Mouse (Mus musculus): Measurements from ENCODE around the gene Gm45140. TPM values are rescaled to one million over a fixed set of nuclear protein-coding genes. Genes with fewer than 3 reads are reported as not detected.

The Gm45140 gene
- polyA plus RNA-seq, 1 experiment from 2014 or later = 3.6 TPM

DNA sequence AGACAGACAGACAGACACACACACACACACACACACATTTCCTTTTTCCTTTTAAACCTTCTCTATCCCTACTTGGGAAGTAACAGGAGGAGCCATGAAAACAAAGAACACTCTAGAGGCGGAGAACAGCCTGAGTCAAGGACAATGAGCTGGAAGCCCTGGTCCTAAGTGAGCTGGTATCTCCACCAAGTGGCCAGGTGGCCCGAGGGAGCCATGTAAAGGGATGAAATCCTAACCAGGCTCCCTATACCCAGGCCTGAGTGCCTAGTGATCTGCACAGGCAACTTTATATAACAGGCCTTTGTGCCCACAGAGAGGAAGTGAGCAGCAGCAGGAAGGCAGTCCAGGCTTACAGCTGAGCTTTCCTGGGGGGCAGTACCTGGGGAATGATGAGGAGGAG is 28.7 kb downstream of the Gm45140 start:
- H3K4me1 ChIP-seq = peaks cover 16% of the 10 kb centered on the region
- H3K27me3 ChIP-seq (ENCODE audit: low read depth, poor library complexity, severe bottlenecking) = no peaks in the 10 kb centered on the region
- 0 out of 2 replicates have a peak, but pooled peaks cover 5% of the 10 kb centered on the region for H3K36me3 ChIP-seq
- H3K27ac ChIP-seq = no peak overlapping the region
- H3K4me3 ChIP-seq = no peak overlapping the region
- H3K9me3 ChIP-seq (replicated peaks) = no peaks in the 10 kb centered on the region
- no peak for DNase-seq (ENCODE audit: low spot score)
- 67% methylated on average over 2 of the region's 2 CpGs for WGBS

DNA sequence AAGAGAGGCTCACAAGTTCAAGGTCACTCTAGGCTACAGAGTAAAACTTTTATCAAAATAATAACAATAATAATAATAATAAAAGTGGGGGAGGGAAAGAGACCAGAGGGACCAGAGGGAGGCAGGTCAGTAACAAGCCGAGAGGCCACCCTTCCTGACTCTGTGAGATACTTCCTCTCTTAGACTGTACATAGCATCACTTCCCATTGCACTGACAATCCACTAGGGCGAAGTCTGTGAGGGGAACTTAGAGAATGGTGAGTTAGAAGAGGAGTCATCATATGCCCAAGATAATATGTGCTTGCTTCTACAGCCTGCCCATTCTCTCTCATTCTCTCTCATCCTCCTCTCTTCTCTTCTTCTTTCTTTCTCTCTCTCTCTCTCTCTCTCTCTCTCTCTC is 29.6 kb downstream of the Gm45140 start:
- 83% methylated on average over 2 of the region's 2 CpGs for WGBS
- Histone ChIP-seq H3K27me3 (ENCODE audit: low read depth, poor library complexity, severe bottlenecking) (no peaks in the 10 kb centered on the region), H3K36me3 (0 out of 2 replicates have a peak, but pooled peaks cover 5% of the 10 kb centered on the region), H3K4me1 (peaks cover 9% of the 10 kb centered on the region), H3K4me3 (no peak overlapping the region), H3K9me3 (replicated peaks) (no peaks in the 10 kb centered on the region), H3K27ac (no peak overlapping the region)
- DNase-seq (ENCODE audit: low spot score) = no peak

DNA sequence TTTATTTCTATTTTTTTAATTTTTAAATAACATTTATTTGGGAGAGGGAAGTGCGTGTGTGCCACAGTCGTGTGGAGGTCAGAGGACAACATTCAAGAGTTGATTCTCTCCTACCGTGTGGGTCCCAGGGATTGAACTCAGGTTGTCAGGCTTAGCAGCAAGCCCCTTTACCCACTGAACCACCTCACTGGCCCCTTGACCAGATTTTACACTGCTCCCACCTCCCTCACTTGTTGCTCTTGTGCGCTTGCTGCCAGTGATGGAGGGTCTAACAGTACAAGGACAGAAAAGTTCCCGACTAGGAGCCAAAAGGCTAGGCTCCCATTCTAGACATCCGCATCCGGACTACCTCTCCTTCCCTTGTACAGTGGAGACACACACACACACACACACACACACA is 30.1 kb downstream of the Gm45140 start:
- peaks cover 3% of the 10 kb centered on the region for H3K4me1 ChIP-seq
- WGBS = 91% methylated on average over 7 of the region's 7 CpGs

DNA sequence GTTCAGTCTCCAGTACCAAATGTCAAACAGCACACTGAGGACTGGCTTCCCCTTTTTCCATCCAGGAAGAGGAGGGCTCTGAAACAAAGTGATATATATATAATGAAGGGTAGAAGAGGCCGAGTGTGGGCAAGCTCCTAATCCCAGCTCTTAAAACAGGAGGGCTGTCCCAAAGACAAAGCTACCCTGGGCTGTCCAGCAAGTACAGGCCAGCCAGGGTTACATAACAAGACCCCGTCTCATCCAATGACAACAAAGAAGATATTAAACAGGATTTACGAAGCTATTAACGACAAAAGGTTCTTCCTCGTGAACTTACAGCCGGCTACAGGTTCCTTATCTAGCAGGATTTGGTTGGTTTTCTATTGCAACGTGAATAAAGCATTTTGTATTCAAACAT is 30.7 kb downstream of the Gm45140 start:
- Histone ChIP-seq H3K27me3 (ENCODE audit: low read depth, poor library complexity, severe bottlenecking) (no peaks in the 10 kb centered on the region), H3K27ac (no peak overlapping the region), H3K4me1 (no peaks in the 10 kb centered on the region), H3K9me3 (replicated peaks) (no peaks in the 10 kb centered on the region), H3K36me3 (0 out of 2 replicates have a peak, but pooled peaks cover 5% of the 10 kb centered on the region), H3K4me3 (no peak overlapping the region)
- WGBS = 87% methylated on average over 7 of the region's 7 CpGs
- DNase-seq (ENCODE audit: low spot score) = no peak

More for the DNA sequence above, 30.1 kb downstream of the Gm45140 start:
- H3K27me3 ChIP-seq (ENCODE audit: low read depth, poor library complexity, severe bottlenecking) = no peaks in the 10 kb centered on the region
- no peak overlapping the region for H3K27ac ChIP-seq
- no peaks in the 10 kb centered on the region for H3K9me3 ChIP-seq (replicated peaks)
- H3K4me3 ChIP-seq = no peak overlapping the region
- H3K36me3 ChIP-seq = 0 out of 2 replicates have a peak, but pooled peaks cover 5% of the 10 kb centered on the region
- no peak for DNase-seq (ENCODE audit: low spot score)

DNA sequence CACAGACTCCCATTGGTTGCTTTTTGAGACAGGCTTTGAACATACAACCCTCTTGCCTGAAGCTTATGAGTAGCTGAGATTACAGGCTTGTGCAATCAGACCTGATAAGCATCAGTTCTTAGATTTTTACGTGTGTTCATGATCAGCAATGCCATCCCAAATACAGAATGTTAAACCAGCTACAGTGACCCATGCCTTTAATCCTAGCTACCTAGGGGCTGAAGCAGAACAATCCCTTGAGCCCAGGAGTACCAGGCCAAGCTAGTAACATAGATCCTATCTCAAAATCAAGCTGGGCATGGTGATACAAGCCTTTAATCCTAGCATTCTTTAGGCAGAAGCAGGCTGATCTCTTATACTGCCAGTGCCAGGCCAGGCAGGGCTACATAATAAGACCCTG is 31.6 kb downstream of the Gm45140 start:
- Histone ChIP-seq H3K4me3 (no peak overlapping the region), H3K9me3 (replicated peaks) (no peaks in the 10 kb centered on the region), H3K36me3 (0 out of 2 replicates have a peak, but pooled peaks cover 5% of the 10 kb centered on the region), H3K4me1 (no peaks in the 10 kb centered on the region), H3K27me3 (ENCODE audit: low read depth, poor library complexity, severe bottlenecking) (no peaks in the 10 kb centered on the region), H3K27ac (no peak overlapping the region)
- no peak for DNase-seq (ENCODE audit: low spot score)
- WGBS = 85% methylated on average over 1 of the region's 1 CpGs

DNA sequence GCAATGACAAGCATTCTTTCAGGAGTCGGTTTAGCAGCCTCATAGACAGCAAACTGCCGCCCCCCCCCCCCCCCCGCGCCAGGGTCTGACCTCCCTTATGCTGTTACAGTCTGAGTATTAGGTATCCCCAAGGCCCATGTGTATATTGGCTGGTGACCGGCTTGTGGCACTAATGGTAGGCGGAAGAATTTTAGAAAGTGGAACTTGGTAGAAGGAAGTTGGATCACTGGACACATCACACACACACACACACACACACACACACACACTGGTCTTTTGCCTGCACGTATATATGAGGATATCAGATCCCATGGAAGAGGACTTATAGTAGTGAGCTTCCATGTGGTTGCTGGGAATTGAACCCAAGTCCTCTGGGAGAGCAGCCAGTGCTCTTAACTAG is 33.1 kb downstream of the Gm45140 start:
- H3K9me3 ChIP-seq (replicated peaks) = no peaks in the 10 kb centered on the region
- no peaks in the 10 kb centered on the region for H3K27me3 ChIP-seq (ENCODE audit: low read depth, poor library complexity, severe bottlenecking)
- H3K4me1 ChIP-seq = peaks cover 6% of the 10 kb centered on the region
- H3K27ac ChIP-seq = no peak overlapping the region
- H3K36me3 ChIP-seq = 0 out of 2 replicates have a peak, but pooled peaks cover 5% of the 10 kb centered on the region
- WGBS = 88% methylated on average over 7 of the region's 7 CpGs
- DNase-seq (ENCODE audit: low spot score) = no peak
- no peak overlapping the region for H3K4me3 ChIP-seq

DNA sequence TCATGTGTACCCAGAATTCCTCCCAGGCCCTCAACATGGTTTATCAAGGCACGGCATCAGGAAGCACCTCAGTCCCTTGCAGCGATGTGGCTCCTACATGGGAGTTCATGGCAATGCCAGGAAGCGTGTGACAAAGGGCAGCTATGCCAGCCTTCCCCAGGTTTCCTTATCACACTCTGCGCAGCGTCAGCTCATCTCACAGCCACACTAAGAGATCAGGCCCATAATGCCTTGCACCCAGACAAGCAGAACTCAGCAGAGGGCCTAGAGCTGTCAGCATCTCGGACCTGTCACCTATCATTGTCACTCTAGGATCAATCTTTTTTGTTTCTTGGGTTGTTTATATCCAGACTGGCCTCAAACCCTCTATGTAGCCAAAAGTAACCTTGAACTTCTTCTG is 36.0 kb downstream of the Gm45140 start:
- no peaks in the 10 kb centered on the region for H3K27me3 ChIP-seq (ENCODE audit: low read depth, poor library complexity, severe bottlenecking)
- H3K4me1 ChIP-seq = peaks cover 11% of the 10 kb centered on the region
- H3K9me3 ChIP-seq (replicated peaks) = no peaks in the 10 kb centered on the region
- WGBS = 93% methylated on average over 6 of the region's 6 CpGs
- 0 out of 2 replicates have a peak, but pooled peaks cover 4% of the 10 kb centered on the region for H3K36me3 ChIP-seq
- no peak overlapping the region for H3K27ac ChIP-seq
- no peak for DNase-seq (ENCODE audit: low spot score)
- no peak overlapping the region for H3K4me3 ChIP-seq

DNA sequence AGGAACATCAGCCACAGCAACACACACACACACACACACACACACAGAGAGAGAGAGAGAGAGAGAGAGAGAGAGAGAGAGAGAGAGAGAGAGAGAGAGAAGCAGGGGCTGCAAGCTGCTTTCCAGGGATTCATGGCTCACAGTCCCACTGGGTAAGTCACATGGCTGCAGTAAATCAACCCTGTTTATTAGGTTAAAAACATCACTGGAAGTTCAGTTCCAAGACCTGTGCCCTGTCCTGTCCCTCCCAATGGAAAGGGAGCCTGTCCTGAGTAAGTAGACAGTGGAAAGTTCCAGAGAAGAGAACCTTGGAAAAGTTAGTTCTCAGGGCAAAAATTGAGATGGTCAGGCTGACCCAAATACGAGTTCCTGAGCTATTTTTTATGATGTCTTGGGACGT is 38.3 kb downstream of the Gm45140 start:
- DNase-seq (ENCODE audit: low spot score) = no peak
- Histone ChIP-seq H3K9me3 (replicated peaks) (no peaks in the 10 kb centered on the region), H3K36me3 (peaks cover 9% of the 10 kb centered on the region), H3K4me3 (no peak overlapping the region), H3K27me3 (ENCODE audit: low read depth, poor library complexity, severe bottlenecking) (no peaks in the 10 kb centered on the region), H3K4me1 (peaks cover 11% of the 10 kb centered on the region), H3K27ac (no peak overlapping the region)
- WGBS = 28% methylated on average over 2 of the region's 2 CpGs

DNA sequence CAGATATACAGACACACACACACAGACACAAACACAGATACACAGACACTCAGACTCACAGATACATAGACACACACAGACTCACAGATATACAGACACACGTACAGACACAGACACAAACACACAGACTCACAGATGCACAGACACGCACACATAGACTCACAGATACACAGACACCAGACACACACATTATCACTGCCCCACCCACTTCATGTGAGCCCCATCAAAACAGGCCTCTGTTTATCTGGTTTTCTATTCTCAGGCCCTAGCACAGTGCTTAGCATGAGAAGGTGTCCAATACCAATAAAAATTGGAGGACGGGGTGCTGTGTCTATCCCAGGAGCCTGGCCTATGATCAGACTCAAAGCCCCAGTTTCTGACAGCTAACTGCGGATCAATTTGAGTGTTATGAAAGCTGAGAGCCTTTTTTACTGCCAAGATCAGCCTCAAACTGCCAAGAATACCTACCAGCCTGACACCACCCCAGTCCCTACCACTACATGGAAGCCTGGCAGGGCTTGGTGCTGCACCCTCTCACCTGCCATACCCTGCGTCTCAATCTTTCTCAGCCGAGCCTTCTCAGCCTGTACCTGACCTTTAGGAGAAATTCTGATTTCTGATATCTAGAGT is 39.2 kb downstream of the Gm45140 start:
- H3K4me3 ChIP-seq = no peak overlapping the region
- H3K9me3 ChIP-seq (replicated peaks) = no peaks in the 10 kb centered on the region
- no peaks in the 10 kb centered on the region for H3K27me3 ChIP-seq (ENCODE audit: low read depth, poor library complexity, severe bottlenecking)
- H3K27ac ChIP-seq = no peak overlapping the region
- 92% methylated on average over 6 of the region's 6 CpGs for WGBS
- H3K4me1 ChIP-seq = peaks cover 11% of the 10 kb centered on the region
- peaks cover 18% of the 10 kb centered on the region for H3K36me3 ChIP-seq
- DNase-seq (ENCODE audit: low spot score) = no peak

DNA sequence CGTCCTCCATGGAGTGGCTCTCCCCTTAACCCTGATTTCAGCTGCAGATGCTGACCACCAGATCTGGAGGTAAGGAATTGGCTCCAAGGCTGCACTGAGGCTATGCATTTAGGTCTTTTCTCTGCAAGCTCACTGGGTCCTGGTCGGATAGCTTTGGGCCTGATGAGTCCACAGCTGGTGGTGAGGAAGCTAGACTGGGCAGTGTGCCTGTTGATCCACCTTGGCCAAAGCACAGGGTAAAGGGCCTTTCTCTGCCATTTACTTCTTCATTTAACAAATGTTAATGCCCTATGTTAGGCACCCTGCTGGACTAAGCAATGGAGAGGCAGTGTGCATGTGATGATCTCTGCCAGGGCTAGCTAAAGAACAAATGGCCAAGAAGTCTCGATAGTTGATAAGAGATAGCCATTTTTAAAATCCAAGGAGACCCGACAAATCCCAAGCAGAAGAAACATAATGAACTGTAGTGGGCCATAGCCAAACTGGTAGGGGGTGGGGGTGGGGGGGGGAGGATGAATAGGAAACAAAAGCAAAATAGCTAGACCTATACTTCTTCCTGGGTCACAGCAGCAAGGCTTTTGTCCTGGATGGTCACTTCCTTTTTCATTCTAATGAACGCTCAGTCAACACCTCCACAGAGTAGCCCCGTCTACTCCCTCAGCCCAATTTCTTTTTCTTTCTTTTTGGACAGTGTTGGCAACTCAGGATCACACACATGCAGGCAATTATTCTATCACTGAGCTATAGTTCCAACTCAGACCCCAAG is 40.0 kb downstream of the Gm45140 start:
- Histone ChIP-seq H3K27me3 (ENCODE audit: low read depth, poor library complexity, severe bottlenecking) (no peaks in the 10 kb centered on the region), H3K9me3 (replicated peaks) (no peaks in the 10 kb centered on the region), H3K36me3 (peaks cover 20% of the 10 kb centered on the region), H3K27ac (no peak overlapping the region), H3K4me3 (no peak overlapping the region), H3K4me1 (peaks cover 11% of the 10 kb centered on the region)
- WGBS = 81% methylated on average over 6 of the region's 6 CpGs
- DNase-seq (ENCODE audit: low spot score) = no peak

DNA sequence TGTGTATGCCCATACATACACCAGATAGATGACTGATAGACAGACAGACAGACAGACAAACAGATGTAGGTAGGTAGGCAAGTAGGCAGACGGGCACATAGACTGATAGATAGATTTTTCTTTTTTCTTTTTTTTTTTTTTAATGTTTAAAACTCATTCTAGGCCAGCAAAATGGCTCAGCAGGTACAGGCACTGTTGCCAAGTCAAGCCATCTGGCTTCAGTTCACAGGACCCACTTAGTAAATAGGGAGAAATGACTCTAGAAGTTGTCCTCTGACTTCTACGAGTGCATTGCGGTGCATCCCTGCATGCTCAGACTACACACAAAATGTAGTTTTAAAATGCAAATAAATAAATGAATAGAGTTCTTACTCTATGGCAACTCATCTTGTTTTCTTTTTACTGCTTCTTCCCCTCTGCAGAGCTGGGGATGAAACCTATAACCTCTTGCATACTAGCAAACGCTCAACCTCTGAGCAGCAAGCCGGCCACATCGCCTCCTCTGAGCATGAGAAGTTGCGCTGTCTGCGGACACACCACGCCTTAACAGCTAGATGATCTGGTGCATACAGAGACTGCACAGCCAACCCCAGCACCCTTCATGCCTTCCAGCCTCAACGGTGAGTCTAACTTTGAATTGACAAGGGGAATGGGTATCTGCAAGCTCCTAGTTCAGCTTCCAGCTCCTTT is 41.6 kb downstream of the Gm45140 start:
- no peak for DNase-seq (ENCODE audit: low spot score)
- Histone ChIP-seq H3K27me3 (ENCODE audit: low read depth, poor library complexity, severe bottlenecking) (no peaks in the 10 kb centered on the region), H3K36me3 (peaks cover 20% of the 10 kb centered on the region), H3K27ac (no peak overlapping the region), H3K9me3 (replicated peaks) (no peaks in the 10 kb centered on the region), H3K4me3 (no peak overlapping the region), H3K4me1 (peaks cover 19% of the 10 kb centered on the region)
- 94% methylated on average over 10 of the region's 10 CpGs for WGBS

DNA sequence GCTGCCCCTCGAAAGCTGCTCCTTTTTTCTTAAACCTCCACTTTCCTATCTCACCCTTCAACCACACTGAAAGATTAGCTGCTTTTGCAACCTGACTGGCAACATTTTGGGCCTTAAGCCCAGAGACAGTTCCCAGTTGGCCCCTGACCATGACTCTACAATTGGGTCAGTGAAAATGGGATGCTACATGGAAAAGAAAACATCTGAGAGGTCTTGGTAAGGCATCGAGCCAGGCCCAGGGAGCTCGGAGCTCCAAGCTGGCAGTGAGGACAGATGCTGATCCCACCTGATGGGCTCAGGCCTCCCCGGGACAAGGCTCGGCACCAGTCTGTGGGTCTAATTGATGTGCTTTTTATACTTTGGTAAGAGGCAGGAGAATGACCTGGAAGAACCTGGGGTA is 43.8 kb downstream of the Gm45140 start:
- Histone ChIP-seq H3K27me3 (ENCODE audit: low read depth, poor library complexity, severe bottlenecking) (no peaks in the 10 kb centered on the region), H3K36me3 (peaks cover 20% of the 10 kb centered on the region)
- WGBS = 94% methylated on average over 5 of the region's 5 CpGs

More for the DNA sequence above, 43.8 kb downstream of the Gm45140 start:
- Histone ChIP-seq H3K9me3 (replicated peaks) (no peaks in the 10 kb centered on the region), H3K4me1 (peaks cover 8% of the 10 kb centered on the region; the same call in 1 of the 2 replicates), H3K4me3 (no peak overlapping the region), H3K27ac (no peak overlapping the region)
- no peak for DNase-seq (ENCODE audit: low spot score)
